Mouse (Mus musculus) retina, postnatal 1 day (tissue): Measurements from ENCODE around the gene Ogfod2.

Experiments used
- DNase-seq: peaks from one replicate; pipeline ENCODE4 v3.0.0-alpha.2; 2012

Ogfod2 gene

DNA sequence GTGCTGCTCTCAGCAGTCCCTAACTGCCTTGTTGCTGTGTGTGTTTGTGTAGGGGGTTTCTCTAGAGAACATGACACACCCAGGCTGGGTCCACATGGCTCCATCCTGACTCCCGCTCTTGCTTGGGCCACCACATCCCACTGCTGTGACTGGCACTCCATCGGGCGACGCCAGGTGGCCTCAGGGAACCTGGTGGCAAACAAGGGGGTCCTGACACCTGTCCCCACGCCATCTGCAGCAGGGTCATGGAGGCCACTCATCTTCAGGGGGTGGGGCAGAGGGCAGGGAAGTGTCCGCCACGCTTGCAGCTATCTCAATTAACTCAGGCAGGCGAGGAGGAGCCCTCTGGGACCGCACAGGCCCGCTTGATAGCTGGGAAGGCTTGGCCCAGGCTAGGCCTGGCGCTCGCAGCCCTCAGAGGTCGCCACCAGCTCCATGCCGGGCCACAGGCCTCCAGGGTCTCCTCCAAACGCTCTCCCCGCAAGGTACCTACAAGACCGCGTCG is 17.0 kb upstream of the Ogfod2 start:
- DNase-seq: peak; percentile 36

DNA sequence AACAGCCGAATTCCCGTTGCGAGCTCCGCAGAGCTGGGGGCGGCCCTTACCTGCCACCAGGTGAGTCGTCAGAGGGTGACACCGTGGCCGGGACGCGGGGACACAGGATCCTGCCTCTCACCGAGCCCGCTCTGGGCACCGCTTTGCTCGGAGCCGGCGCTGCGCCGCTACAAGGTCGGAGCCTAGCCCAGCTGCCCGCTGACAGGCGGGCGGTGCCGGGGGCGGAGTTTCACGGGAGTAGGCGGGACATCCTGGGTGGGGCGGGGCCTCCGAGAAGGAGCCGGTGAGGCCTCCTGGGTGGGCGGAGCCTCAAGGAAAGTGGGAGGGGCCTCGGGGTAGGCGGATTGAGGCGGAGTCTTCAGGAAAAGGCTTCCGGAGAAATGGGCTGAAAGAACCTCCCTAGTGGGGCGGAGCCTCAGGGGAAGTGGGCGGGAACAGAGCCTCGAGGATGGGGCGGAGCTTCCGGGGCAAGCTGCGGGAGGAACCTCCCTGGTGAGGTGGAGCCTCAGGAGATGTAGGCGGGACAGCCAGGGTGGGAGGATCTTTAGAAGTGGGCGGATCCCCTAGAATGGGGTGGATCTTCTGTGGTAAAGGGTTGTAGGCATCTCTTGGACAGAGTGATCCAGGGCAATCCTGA is 16.4 kb upstream of the Ogfod2 start, which contains the start of gene Abcb9:
Gene Abcb9, minus strand, starts transcription at position 203 of the 637 bp plus-strand sequence.
- DNase-seq: peak; percentile 92

DNA sequence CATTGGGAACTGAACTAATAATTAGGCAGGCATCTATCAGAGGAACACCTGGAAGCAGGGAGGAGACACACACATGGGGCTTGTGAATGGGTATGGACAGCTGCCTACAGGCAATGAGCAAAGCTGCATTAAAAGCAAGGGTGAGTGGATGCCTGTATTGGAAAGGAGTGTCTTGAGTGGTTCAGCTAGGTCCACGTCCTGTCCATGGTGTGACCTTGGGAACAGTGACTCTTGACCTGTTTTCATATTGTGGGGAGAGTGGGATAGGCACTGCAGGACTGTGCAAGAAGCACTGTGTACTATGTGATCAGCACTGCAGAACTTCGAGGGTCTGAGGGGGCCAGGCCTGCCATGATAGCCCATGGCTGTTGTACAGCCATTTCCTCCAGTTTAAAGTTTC is 13.2 kb upstream of the Ogfod2 start:
- no peak for DNase-seq

DNA sequence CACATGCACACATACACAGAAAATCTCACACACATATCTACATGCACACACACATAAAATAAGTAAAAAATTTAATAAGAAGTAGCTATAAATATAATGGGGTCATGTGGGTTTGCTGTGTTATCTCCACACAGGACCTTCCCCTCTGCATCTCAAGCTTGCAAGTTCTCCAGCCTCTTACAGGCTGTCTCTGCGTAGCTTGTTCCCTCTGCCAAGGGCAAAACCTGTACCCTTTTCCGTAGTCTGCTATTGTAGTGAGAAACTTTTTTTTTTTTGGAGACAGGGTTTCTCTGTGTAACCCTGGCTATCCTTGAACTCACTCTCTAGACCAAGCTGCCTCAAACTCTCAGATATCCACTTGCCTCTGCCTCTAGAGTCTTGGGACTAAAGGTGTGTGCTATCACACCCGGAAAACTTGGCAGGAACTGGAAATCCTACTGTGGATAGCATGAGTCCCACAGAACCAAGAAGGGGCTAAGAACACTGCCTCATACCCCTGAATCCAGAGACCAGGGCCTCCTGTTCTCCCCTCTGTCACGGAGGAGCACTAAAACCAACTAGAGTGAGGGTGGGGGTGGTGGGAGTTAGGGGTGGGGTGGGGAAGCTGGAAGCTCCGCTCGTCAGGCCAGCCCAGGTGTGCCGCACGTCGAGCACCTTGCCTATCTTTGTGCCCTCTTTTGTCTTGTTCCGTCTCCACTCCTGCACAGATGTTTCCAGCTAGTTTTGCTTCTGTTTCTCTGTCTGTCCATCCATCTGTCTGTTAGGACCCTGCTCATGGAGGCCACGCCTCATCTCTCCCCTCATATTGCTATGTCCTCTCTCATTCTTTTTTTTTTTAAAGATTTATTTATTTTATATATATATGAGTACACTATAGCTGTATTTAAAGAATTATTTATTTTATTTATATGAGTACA is 11.7 kb upstream of the Ogfod2 start:
- no peak for DNase-seq

DNA sequence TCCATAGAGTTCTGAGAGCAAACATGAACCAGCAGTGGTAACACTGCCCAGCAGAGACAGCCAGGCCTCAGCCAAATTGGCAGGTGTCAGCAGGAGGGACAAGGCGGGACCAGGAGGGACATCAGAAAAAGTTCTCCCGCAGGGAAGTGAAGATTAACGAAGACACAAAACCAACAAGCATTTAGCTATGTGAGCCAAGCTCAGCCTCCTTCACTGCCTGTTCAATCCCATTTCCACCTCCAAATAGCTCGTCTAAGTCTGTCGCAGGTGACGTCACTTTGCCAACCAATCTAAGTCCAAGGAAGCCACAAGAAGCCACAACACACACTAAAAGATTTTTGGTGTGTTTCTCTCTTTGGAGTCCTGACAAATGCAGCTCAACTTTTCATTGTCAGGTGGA is 9.8 kb upstream of the Ogfod2 start:
- DNase-seq: no peak

DNA sequence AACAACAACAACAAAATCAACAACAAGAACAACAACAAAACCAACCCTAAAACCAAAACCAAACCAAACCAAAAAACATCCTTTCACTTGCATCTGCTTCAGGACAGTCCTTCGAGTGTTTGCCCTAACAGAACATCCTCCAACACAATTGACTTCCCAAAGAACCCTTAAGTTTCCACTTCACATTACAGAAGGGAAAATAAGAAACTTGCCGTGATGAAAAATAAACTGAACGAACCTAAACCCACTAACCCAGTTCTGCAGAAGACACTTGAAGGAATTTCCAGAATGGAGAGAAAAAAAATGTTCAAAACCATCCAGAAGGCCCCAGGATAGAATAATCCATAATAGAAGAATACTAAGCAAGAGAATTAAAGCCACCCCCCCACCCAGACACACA is 9.1 kb upstream of the Ogfod2 start:
- DNase-seq: no peak

DNA sequence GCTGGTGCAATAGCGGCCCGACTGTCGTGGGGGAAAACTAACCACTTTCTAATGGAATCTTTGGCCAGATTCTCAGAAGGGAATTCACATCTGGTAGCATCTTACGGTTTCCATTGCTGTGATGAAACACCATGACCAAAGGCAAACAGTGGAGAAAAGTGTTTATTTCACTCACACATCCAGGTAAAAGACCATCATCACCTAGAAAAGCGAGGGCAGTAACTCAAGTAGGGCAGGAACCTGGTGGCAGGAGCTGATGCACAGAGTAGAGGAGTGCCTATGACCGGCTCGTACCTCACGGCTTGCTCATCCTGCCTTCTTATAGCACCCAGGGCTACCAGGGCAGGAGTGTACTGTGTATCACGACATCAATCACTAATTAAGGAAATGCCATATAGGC is 8.5 kb upstream of the Ogfod2 start:
- DNase-seq: no peak

DNA sequence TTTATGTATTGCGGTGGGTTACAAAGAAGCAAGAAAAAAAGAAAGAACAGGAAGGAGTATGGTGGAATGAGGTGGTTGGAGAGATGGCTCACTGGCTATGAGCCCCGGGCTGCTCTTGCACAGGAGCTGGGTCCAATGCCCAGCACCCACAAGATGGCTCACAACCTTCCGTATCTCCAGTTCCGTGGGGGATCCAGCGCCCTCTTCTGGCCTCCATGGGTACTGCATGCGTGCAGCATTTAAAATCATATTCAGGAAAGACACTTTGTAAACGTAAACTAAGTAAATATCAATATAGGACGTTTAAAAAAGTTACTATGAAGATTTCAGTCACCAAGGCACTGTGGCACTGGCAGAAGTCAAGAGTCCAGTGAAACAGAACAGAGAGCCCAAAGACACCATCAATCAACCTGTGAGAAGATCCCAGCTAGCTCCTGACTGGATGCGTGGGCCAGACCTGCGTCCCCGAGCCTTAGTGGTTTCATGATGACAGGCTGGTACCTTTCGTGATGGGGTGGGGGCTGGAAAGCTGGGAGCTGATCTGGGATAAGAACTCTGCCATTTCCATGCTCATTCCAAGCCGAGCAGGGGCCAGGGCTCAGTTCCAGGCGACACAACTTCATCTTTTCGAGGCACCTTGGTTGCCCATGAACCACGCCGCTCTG is 888 bp upstream of the Ogfod2 start:
- DNase-seq: peak; percentile 69

DNA sequence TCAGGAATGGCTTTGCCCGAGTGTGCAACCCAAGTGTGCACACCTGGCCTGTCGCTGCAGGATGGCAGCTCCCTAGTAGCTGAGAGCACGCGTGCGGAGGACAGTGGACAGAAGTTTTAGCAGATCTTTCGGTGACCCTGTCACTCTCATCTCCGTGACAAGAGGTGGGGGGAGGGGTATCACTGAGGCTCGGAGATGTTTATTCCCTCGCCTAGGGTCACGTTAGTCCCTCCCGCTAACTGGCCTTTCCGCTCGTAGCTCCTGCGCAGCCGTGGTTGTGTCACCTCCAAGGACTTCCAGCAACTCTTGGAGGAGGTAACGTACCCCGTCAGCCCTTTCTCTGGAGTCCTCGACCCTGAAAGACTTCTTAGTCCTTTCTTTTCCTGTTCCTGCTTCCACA is 434 bp downstream of the Ogfod2 start:
- DNase-seq: no peak

DNA sequence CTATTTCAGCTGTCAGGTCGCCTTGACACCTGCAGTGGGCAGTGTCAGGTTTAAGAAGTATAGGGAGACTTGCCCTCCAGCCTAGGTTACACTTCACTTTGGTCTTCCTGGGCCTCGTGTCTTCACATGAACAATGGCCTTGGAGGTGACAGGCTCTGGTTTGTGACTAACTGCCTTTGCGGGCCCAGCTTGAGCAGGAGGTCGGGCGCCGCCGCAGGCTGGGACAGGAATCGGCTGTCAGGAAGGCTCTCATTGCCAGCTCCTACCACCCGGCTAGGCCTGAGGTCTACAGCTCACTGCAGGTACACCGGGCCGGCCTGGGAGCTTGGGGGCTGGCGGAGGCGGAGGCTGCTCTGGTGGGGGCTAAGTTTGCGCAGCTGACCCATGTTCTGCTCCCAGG is 933 bp downstream of the Ogfod2 start:
- peak; percentile 54 for DNase-seq

DNA sequence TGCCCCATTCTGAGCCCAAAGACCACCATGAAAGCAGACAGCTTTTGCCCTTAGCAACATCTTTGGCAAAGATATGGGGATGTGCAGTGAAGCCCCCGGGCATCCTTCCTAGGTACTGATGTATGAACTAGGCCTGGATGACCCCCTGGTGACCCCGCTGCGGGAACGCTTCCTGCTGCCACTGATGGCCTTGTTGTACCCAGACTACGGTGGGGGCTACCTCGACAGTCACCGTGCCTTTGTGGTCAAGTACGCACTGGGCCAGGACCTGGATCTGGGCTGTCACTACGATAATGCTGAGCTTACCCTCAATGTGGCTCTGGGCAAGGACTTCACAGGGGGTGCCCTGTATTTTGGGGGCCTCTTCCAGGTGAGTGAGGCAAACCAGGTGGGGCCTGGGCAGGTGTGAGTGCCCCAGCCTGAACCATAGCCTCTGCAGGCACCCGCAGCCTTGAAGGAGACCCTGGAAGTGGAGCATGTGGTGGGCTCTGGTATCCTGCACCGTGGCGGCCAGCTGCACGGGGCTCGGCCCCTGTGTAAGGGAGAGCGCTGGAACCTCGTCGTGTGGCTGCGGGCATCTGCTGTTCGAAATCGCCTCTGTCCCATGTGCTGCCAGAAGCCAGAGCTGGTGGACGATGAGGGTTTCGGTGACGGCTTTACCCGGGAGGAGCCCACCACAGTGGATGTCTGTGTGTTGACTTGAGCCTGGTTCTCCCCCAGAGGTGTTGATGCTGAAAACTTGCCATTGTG is 2.4 kb downstream of the Ogfod2 start:
- DNase-seq: no peak

DNA sequence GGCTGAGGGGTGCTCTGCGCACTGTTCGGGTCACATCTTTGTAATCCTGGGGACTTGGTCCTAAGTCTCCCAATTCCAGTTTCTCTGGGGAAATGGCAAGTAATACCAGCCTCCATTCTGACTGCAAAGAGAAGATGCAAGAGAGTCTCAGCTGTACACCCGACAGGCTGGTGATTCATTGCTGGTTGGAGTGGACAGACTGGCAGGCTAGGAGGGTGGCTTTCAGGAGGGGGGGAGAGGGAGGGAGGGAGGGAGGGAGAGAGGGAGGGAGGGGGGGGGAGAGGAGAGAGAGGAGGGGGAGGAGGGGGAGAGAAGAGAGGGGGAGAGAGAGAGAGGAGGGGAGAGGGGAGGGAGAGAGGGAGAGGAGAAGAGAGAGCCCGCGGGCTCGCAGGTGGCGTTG is 3.4 kb downstream of the Ogfod2 start:
- DNase-seq: no peak

DNA sequence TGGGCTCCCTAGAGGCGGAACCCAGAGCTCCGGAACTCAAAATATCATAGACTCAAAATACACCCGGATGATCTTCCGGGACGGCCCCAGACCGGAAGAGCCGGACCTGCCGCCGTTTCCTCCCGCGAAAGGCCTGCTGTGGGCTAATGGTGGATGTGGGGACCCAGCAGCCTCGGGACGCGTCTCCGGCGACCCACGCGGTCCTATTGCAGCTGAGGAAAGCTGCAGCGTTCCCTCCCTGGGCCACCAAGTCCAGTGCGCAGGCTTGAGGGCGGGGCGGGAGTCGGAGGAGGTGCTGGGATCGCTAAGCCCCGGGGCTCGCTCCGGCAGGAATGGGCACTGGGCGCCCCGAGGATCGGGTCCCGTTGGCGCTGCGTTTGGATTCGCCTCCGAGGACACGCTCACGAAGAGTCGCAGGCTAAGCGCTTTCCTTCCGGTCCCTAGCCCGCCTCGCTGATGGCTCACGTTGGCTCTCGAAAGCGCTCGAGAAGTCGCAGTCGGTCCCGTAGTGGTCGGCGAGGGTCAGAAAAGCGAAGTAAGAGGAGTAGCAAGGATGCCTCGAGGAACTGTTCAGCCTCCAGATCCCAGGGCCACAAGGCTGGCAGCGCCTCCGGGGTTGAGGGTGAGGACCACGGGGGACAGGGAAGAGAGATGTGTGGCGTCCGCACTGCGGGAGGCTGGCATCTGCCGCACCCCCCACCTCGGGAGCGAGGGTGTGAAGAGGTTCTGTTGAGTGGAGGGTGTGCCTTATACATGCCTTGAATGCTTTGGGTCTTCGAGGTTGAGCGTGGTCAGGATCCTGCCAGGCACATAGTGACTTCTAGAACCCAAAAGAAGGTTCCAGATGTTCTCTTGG is 4.1 kb downstream of the Ogfod2 start, which contains the start of gene Arl6ip4:
Gene Arl6ip4, plus strand, starts transcription at position 100 of the 856 bp plus-strand sequence.
- DNase-seq: peak; percentile 92

DNA sequence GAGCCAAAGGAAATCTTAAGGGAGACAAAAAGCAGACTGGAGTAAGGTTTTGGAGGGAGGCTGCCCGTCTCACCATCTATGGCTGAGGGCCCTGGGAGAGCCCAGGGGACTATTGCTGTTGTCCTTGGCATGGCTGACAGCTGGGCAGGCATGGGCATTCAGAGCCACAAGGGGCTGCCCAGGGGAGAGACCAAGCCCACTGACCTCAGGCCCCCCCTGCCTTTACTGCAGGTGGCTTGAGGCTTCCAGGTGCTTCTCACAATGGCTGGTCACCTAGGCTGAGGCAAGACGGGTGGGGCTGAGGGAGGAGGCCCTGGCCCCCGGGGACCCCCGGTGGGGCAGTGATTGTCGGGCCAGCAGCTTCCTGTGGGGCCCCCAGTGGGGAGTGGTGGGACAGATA is 7.1 kb downstream of the Ogfod2 start:
- DNase-seq: no peak

DNA sequence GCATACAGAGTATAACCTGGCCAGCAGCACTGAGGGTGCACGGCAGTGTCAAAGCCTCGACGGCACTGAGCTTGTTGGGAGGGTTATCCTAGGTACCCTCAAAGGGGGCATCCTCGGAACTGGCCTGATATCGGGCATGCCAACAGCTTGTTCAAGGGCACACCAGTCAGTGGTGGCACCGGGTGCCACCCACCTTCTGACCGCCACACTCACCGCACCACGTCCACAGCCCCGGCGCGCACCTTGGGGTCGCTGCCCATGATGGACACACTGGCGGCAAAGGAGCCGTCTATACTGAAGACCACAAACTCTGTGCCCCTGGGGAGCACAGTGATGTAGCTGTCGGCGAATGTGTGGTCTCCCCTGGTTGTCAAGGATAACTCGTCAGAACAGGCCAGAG is 10.3 kb downstream of the Ogfod2 start:
- DNase-seq: no peak

DNA sequence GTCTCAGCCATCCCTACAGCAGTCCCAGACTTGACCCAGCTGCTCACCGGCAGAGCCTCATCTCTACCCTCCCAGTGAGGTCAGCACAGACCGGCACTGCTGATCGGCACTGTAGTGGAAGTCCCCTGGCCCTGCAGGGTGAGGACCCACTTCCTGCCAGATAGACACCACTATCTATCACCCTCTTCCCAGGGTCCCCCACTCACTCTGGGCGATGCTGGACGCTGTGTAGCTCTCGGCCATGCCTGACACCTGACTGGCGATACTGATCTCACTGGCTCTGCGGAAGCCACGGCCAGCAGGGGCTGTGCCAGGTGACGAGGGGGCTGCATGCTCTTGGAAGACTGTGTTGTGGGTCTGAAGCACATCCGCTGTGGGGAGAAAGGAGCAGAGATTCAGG is 13.0 kb downstream of the Ogfod2 start:
- DNase-seq: no peak

DNA sequence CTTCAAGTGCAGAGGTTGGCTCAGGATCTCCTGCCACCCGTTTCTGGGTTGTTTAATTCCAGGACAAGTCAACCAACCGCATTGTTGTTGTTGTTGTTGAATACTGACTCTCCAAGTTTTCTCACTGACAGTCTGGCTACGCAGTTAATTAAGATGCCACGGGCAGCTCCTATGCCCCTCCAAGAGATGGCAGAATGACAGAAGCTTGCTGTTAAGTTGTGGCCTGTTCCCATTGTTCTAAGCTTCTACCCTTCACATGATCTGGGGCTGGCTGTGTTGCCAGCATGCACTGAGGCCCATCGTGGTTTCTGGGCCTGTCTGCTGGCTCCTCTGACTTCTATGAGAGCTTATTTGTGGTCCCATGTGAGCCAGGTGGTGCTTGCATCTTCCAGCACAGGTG is 22.2 kb downstream of the Ogfod2 start:
- no peak for DNase-seq

DNA sequence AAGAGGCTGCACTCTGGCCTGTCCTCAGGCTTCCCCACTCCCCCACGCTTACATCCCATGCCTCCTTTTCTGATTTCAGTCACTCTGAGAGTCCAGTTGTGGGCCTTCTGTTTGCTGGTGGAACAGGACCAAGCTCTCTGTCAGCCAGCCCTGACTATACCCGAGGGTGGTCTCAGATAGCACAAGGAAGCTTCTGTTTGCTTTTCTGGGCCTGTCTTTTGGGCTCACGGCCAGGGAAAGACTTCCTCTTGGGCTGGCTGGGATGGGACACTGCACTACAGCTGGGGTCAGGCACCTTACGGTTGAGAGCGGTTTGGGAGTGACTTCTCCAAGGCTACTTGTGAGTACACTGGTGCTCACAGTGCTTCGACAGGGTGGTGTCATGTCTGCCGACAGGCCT is 26.0 kb downstream of the Ogfod2 start:
- no peak for DNase-seq

DNA sequence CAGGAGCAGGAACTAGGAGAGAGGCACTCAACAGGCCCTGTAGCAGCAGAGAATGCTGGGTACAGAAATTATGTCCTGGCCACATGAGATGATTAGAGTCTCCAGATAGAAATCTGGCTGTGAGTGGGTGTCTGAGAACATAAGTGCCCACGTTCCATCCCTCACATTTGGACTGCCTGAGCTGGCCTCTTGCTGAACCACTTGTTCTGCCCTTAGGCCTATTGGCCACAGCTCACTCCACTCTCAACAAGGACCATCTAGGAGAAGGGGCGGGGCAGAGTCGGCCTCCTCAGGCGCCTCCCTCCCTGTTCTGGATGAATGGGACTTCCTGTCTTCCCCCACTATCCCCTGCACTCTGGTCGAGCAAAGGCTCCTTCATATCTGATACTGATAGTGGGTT is 36.9 kb downstream of the Ogfod2 start:
- no peak for DNase-seq

DNA sequence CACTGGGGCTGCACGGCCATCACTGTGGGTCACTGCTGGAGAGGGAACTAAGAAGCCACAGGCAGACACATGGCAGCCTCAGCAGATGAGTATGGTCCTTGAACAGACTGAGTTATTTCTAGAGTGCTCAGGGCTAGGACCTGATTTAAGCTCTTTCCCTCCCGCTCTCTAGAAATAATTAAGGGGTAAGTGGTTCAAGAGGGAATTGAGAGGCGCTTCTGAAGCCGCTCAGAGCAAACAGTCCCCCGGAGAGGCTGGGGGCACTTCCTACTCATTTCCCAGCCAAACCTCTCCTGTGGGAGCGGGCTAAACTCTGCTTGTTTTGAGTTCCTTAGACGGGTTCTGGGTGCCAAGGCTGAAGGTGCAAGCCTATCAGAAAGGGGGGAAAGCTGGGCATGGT is 38.8 kb downstream of the Ogfod2 start:
- DNase-seq: no peak

DNA sequence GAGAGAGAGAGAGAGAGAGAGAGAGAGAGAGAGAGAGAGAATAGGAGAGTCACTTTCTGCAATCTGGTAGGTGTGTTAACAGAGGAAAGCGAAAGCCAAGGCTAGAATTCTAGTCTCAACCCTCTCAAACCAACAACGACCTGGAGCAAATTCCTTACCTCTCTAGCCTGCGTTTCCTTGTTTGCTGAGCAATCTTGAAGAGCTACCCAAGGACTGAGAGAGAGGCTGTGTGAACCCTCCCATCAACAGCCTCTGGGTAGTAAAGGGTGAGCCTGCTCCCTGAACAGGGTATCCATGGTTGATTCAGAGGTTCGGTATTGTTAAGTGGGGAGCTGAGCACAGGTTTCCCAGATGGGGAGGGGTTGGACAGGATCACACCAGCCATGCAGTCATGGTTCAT is 40.6 kb downstream of the Ogfod2 start:
- no peak for DNase-seq

DNA sequence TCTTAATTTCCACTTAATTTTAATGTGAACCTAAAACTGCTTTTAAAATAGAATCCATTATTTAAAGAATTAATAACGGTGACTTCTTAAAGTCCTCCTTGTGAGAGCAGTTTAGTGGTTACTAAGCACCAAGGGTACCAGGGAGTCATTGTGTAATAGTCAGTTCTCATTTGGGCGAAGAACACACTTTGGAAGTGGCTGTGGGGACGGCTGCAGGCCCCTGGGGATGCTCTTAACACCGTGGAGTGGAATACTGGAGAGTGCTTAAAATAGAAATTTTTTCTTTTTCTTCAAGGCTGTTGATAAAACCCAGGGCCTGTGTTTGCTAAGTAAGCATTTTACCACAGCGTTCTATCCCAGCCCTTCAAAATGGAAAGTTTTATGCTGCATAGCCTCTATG is 43.8 kb downstream of the Ogfod2 start:
- no peak for DNase-seq
